ENCODE assay signal across 15 mouse cellular contexts in the genomic region with DNA sequence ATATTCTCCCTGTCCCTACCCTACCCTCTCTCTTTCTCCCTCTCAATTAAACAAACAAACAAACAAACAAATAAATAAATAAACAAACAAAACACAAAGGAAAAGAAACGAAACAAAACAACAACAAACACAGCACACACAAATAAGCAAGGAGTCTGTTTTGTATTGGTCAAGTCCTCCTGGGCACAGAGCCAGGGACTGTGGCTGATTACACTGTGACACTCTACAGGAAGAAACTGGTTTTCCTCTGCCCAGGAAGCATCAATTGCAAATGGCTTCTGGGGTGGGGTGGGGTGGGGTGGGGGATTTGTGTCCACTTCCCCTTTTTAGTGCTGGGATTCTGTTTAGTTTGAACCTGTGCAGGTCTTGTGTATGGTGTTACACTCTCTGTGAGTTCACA.
A peak's percentile ranks its signal among the peaks of the same experiment; 100 is the strongest.
DNase-seq lines count a peak whose midpoint lies in the region; ATAC-seq and TF ChIP-seq lines count a peak whose summit lies in the region.
"Had no signal": no experiment of that assay in that cellular context is flagged by ENCODE, and none has a peak within 500 bp of the region (broad histone marks: within the 10 kb centered on the region; RNA-seq: fewer than 3 reads in every experiment).

No protein-coding gene starts in this region.

- 51% methylated on average over 1 of the region's 1 CpGs for WGBS in embryonic facial prominence, embryonic 14.5 days
- 66% methylated on average over 1 of the region's 1 CpGs for WGBS in embryonic facial prominence, embryonic 10.5 days
- WGBS in midbrain, postnatal 0 days, result 52% methylated on average over 1 of the region's 1 CpGs
- 63% methylated on average over 1 of the region's 1 CpGs for WGBS in midbrain, embryonic 16.5 days

- H3K4me1 ChIP-seq in embryonic facial prominence, embryonic 14.5 days (ENCODE audit: control insufficient read depth, insufficient read depth, low read length), result no peaks in the 10 kb centered on the region
- H3K4me1 ChIP-seq in embryonic facial prominence, embryonic 10.5 days, result no peaks in the 10 kb centered on the region
- no peaks in the 10 kb centered on the region for H3K4me1 ChIP-seq in midbrain, postnatal 0 days (ENCODE audit: insufficient read depth, low read length)
- no peaks in the 10 kb centered on the region for H3K4me1 ChIP-seq in midbrain, embryonic 16.5 days (ENCODE audit: control insufficient read depth, insufficient read depth, low read length)
- H3K4me1 ChIP-seq: hindbrain, embryonic 12.5 days; megakaryocyte, embryonic 14.5 days had no signal

- H3K9ac ChIP-seq in embryonic facial prominence, embryonic 14.5 days (ENCODE audit: low read depth, low read length), result no peak overlapping the region
- H3K9ac ChIP-seq in midbrain, postnatal 0 days (replicated peaks; ENCODE audit: low read length, poor library complexity, severe bottlenecking), result no peak overlapping the region
- no peak overlapping the region for H3K9ac ChIP-seq in midbrain, embryonic 16.5 days (ENCODE audit: low read depth, low read length)
- H3K9ac ChIP-seq: forebrain, postnatal 0 days; hindbrain, embryonic 12.5 days had no signal

- no peaks in the 10 kb centered on the region for H3K27me3 ChIP-seq in embryonic facial prominence, embryonic 14.5 days (replicated peaks; ENCODE audit: control insufficient read depth, insufficient read depth, low read length)
- no peaks in the 10 kb centered on the region; the same call in 1 of the 2 replicates for H3K27me3 ChIP-seq in embryonic facial prominence, embryonic 10.5 days (replicated peaks; ENCODE audit: low read depth, poor library complexity, severe bottlenecking)
- H3K27me3 ChIP-seq in midbrain, postnatal 0 days (ENCODE audit: insufficient read depth, low read length), result no peaks in the 10 kb centered on the region
- no peaks in the 10 kb centered on the region; the same call in 1 of the 2 replicates for H3K27me3 ChIP-seq in midbrain, embryonic 16.5 days (ENCODE audit: control insufficient read depth, insufficient read depth, low read depth, low read length)
- H3K27me3 ChIP-seq: hindbrain, embryonic 12.5 days; megakaryocyte, embryonic 14.5 days had no signal

- TF ChIP-seq POLR2A in brain, embryonic 14.5 days (IDR thresholded peaks at IDR 0.05; ENCODE audit: borderline replicate concordance, extremely low read depth, insufficient read depth, insufficient read length, poor library complexity, severe bottlenecking), result no peak

- no peak overlapping the region for H3K4me2 ChIP-seq in embryonic facial prominence, embryonic 14.5 days (ENCODE audit: low read depth, low read length)
- H3K4me2 ChIP-seq in midbrain, postnatal 0 days (ENCODE audit: low read depth, low read length, poor library complexity, severe bottlenecking), result no peak overlapping the region
- no peak overlapping the region for H3K4me2 ChIP-seq in midbrain, embryonic 16.5 days (ENCODE audit: low read length)
- H3K4me2 ChIP-seq: hindbrain, embryonic 12.5 days had no signal

- TF ChIP-seq CTCF in midbrain, postnatal 0 days (IDR thresholded peaks at IDR 0.05), result no peak
- TF ChIP-seq CTCF in brain, embryonic 14.5 days (IDR thresholded peaks at IDR 0.05; ENCODE audit: borderline replicate concordance, extremely low read depth, insufficient read depth, insufficient read length), result no peak

- H3K36me3 ChIP-seq in embryonic facial prominence, embryonic 14.5 days (ENCODE audit: control insufficient read depth, insufficient read depth, low read length), result no peaks in the 10 kb centered on the region
- H3K36me3 ChIP-seq in embryonic facial prominence, embryonic 10.5 days (replicated peaks), result no peaks in the 10 kb centered on the region
- no peaks in the 10 kb centered on the region for H3K36me3 ChIP-seq in midbrain, postnatal 0 days (ENCODE audit: insufficient read depth, low read length)
- no peaks in the 10 kb centered on the region for H3K36me3 ChIP-seq in midbrain, embryonic 16.5 days (ENCODE audit: control insufficient read depth, insufficient read depth, low read length)
- H3K36me3 ChIP-seq: G1E; hindbrain, embryonic 12.5 days had no signal

- no peaks in the 10 kb centered on the region for H3K9me3 ChIP-seq in embryonic facial prominence, embryonic 14.5 days (ENCODE audit: control insufficient read depth, low read length)
- H3K9me3 ChIP-seq in embryonic facial prominence, embryonic 10.5 days, result no peaks in the 10 kb centered on the region
- no peaks in the 10 kb centered on the region for H3K9me3 ChIP-seq in midbrain, postnatal 0 days (ENCODE audit: low read length)
- no peaks in the 10 kb centered on the region for H3K9me3 ChIP-seq in midbrain, embryonic 16.5 days (replicated peaks; ENCODE audit: control insufficient read depth, low read length, poor library complexity, severe bottlenecking)
- H3K9me3 ChIP-seq: hindbrain, embryonic 12.5 days had no signal

- no peak for ATAC-seq in embryonic facial prominence, embryonic 14.5 days (ENCODE audit: low read depth)
- no peak for ATAC-seq in midbrain, postnatal 0 days (ENCODE audit: low FRiP score)
- no peak for ATAC-seq in midbrain, embryonic 16.5 days
- ATAC-seq: forebrain, postnatal 0 days had no signal

- DNase-seq in embryonic facial prominence, embryonic 14.5 days (ENCODE audit: low spot score), result peak; percentile 28
- DNase-seq in embryonic facial prominence, embryonic 10.5 days (ENCODE audit: low spot score), result no peak
- DNase-seq in kidney, postnatal 4 days, result peak; percentile 15 to 16
- DNase-seq in kidney, adult 18-20 months, result no peak
- DNase-seq in midbrain, postnatal 0 days (ENCODE audit: low spot score), result peak; percentile 22
- peak; percentile 74 for DNase-seq in brain, embryonic 14.5 days (ENCODE audit: low read depth)
- DNase-seq in spleen, adult 18-20 months, result no peak
- DNase-seq: forebrain, postnatal 0 days; heart, adult 18-20 months; liver; thymus, postnatal 4 days had no signal

- no peak overlapping the region for H3K27ac ChIP-seq in embryonic facial prominence, embryonic 14.5 days (replicated peaks; ENCODE audit: low read depth, low read length)
- H3K27ac ChIP-seq in embryonic facial prominence, embryonic 10.5 days (replicated peaks), result no peak overlapping the region
- no peak overlapping the region for H3K27ac ChIP-seq in midbrain, postnatal 0 days (ENCODE audit: low read depth, low read length)
- H3K27ac ChIP-seq in midbrain, embryonic 16.5 days (ENCODE audit: low read length), result no peak overlapping the region
- H3K27ac ChIP-seq: hindbrain, embryonic 12.5 days had no signal

- H3K4me3 ChIP-seq in embryonic facial prominence, embryonic 14.5 days (ENCODE audit: low read depth, low read length), result no peak overlapping the region
- H3K4me3 ChIP-seq in embryonic facial prominence, embryonic 10.5 days, result no peak overlapping the region
- no peak overlapping the region for H3K4me3 ChIP-seq in midbrain, postnatal 0 days (ENCODE audit: low read depth, low read length)
- no peak overlapping the region for H3K4me3 ChIP-seq in midbrain, embryonic 16.5 days (ENCODE audit: low read depth, low read length)
- H3K4me3 ChIP-seq: hindbrain, embryonic 12.5 days; megakaryocyte, embryonic 14.5 days had no signal

Comparison
In these comparisons a context has a peak if more than half of its experiments do, and no peak if none do; other contexts are left out.
1. DNase-seq: peak in embryonic facial prominence, embryonic 14.5 days (single experiment), kidney, postnatal 4 days (2 of 2), midbrain, postnatal 0 days (single experiment) and brain, embryonic 14.5 days (single experiment); none in embryonic facial prominence, embryonic 10.5 days (single experiment), kidney, adult 18-20 months (single experiment) and spleen, adult 18-20 months (0 of 2).